ENCODE assay signal across 28 mouse cellular contexts in the genomic region with DNA sequence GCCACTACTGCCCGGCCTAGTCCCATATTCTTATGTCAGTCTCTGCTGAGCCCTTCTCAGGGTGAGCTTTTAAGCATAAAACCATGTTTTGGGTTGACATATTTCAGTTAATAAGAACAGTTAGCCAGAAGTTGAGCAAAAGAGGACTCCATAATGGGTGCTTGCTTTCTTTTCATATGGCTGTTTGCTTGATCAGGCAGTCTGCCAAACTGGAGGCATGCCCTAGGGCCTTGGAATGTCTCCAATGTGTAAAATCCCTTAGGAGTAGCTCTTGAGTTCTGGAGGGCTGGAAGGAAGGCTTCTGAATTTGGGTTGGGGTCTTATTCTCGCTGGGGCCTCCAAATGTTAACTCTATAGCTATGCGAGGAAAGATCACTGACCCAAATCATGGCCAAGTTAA. TPM values are rescaled to one million over a fixed set of nuclear protein-coding genes. Genes with fewer than 3 reads are reported as not detected.
A peak's percentile ranks its signal among the peaks of the same experiment; 100 is the strongest.
DNase-seq lines count a peak whose midpoint lies in the region; ATAC-seq and TF ChIP-seq lines count a peak whose summit lies in the region.
"Had no signal": no experiment of that assay in that cellular context is flagged by ENCODE, and none has a peak within 500 bp of the region (broad histone marks: within the 10 kb centered on the region; RNA-seq: fewer than 3 reads in every experiment).

No protein-coding gene starts in this region.

- no peak for TF ChIP-seq EP300 in lung, postnatal 0 days (IDR thresholded peaks at IDR 0.05)
- TF ChIP-seq EP300 in stomach, postnatal 0 days (optimal IDR thresholded peaks at IDR 0.05): no peak

- no peak overlapping the region for H3K27ac ChIP-seq in lung, postnatal 0 days (ENCODE audit: low read length)
- H3K27ac ChIP-seq in stomach, postnatal 0 days (replicated peaks): no peak overlapping the region
- H3K27ac ChIP-seq: embryonic facial prominence, embryonic 13.5 days; forebrain, embryonic 12.5 days; hindbrain, embryonic 12.5 days; left cerebral cortex, adult 2 months; neural tube, embryonic 13.5 days had no signal

- H3K9me3 ChIP-seq in lung, postnatal 0 days (ENCODE audit: low read length): no peaks in the 10 kb centered on the region
- no peaks in the 10 kb centered on the region for H3K9me3 ChIP-seq in stomach, postnatal 0 days (ENCODE audit: control insufficient read depth, low read length)
- H3K9me3 ChIP-seq: embryonic facial prominence, embryonic 13.5 days; forebrain, embryonic 12.5 days; hindbrain, embryonic 12.5 days; neural tube, embryonic 13.5 days had no signal

- H3K9ac ChIP-seq in lung, postnatal 0 days (replicated peaks; ENCODE audit: low read depth): no peak overlapping the region
- H3K9ac ChIP-seq in stomach, postnatal 0 days (ENCODE audit: low read length): no peak overlapping the region
- H3K9ac ChIP-seq: embryonic facial prominence, embryonic 13.5 days; forebrain, embryonic 12.5 days; heart, embryonic 12.5 days; hindbrain, embryonic 12.5 days; neural tube, embryonic 13.5 days had no signal

- no peak overlapping the region for H3K4me2 ChIP-seq in lung, postnatal 0 days (replicated peaks; ENCODE audit: low read depth, low read length)
- H3K4me2 ChIP-seq in stomach, postnatal 0 days (replicated peaks; ENCODE audit: low read depth): no peak overlapping the region
- H3K4me2 ChIP-seq: embryonic facial prominence, embryonic 13.5 days; forebrain, embryonic 12.5 days; heart, embryonic 12.5 days; hindbrain, embryonic 12.5 days; neural tube, embryonic 13.5 days had no signal

- peak; percentile 58; the same call in 1 of the 2 replicates for ATAC-seq in lung, postnatal 0 days
- no peak for ATAC-seq in stomach, postnatal 0 days (ENCODE audit: low FRiP score, low TSS enrichment)
- ATAC-seq: intestine, postnatal 0 days; midbrain, embryonic 16.5 days had no signal

- 50% methylated on average over 3 of the region's 3 CpGs for whole genome bisulfite sequencing in lung, postnatal 0 days
- 90% methylated on average over 3 of the region's 3 CpGs for WGBS in stomach, postnatal 0 days

- peak; percentile 21 for DNase-seq in left cerebral cortex, postnatal 4 days
- no peak for DNase-seq in left cerebral cortex, postnatal 36 days (ENCODE audit: low spot score in 2 of 2)
- peak; percentile 59 for DNase-seq in adipocyte (ENCODE audit: low spot score)
- DNase-seq in lung, postnatal 0 days (ENCODE audit: low spot score): peak; percentile 71
- peak; percentile 51 for DNase-seq in stomach, postnatal 0 days (ENCODE audit: low spot score)
- DNase-seq in cerebellum, postnatal 10 days: no peak
- DNase-seq in cerebellum, adult 18-20 months: no peak
- DNase-seq: adrenal gland, postnatal 36 days; cerebellum, adult 11 months; cerebellum, postnatal 25 days; embryo, embryonic 11 days; gastrocnemius, postnatal 10 days; heart, adult 11 months; kidney, postnatal 4 days; retina, postnatal 1 day; right cerebral cortex, postnatal 25 days; spleen, adult 18-20 months; thymus, postnatal 25 days had no signal

- TF ChIP-seq CTCF in lung, postnatal 0 days (IDR thresholded peaks at IDR 0.05): no peak
- no peak for TF ChIP-seq CTCF in stomach, postnatal 0 days (IDR thresholded peaks at IDR 0.05; ENCODE audit: low read depth)

- H3K4me3 ChIP-seq in lung, postnatal 0 days (ENCODE audit: low read depth, low read length): no peak overlapping the region
- H3K4me3 ChIP-seq in stomach, postnatal 0 days (ENCODE audit: low read depth, low read length): no peak overlapping the region
- H3K4me3 ChIP-seq: embryonic facial prominence, embryonic 13.5 days; erythroblast, embryonic 14.5 days; forebrain, embryonic 12.5 days; heart, embryonic 12.5 days; hindbrain, embryonic 12.5 days; left cerebral cortex, adult 2 months; myocyte; neural tube, embryonic 13.5 days had no signal

- H3K36me3 ChIP-seq in lung, postnatal 0 days (ENCODE audit: insufficient read depth, low read length): no peaks in the 10 kb centered on the region
- H3K36me3 ChIP-seq in stomach, postnatal 0 days (ENCODE audit: control insufficient read depth, insufficient read depth, low read length): no peaks in the 10 kb centered on the region
- H3K36me3 ChIP-seq: embryonic facial prominence, embryonic 13.5 days; forebrain, embryonic 12.5 days; heart, embryonic 12.5 days; hindbrain, embryonic 12.5 days; neural tube, embryonic 13.5 days had no signal

- intact Hi-C loops in left cerebral cortex, postnatal 4 days (cut with DNase I): loop anchor here (10.0 kb wide), 1 partner anchor 152 kb away; no protein-coding TSS in a partner anchor
- intact Hi-C loops in left cerebral cortex, postnatal 36 days (cut with DNase I): no loop called here

- H3K27me3 ChIP-seq in lung, postnatal 0 days (replicated peaks; ENCODE audit: insufficient read depth, low read length): no peaks in the 10 kb centered on the region
- no peaks in the 10 kb centered on the region for H3K27me3 ChIP-seq in stomach, postnatal 0 days (ENCODE audit: control insufficient read depth, insufficient read depth, low read length)
- H3K27me3 ChIP-seq: embryonic facial prominence, embryonic 13.5 days; forebrain, embryonic 12.5 days; heart, embryonic 12.5 days; neural tube, embryonic 13.5 days had no signal

- no peaks in the 10 kb centered on the region for H3K4me1 ChIP-seq in lung, postnatal 0 days (ENCODE audit: insufficient read depth, low read depth, low read length)
- no peaks in the 10 kb centered on the region for H3K4me1 ChIP-seq in stomach, postnatal 0 days (replicated peaks; ENCODE audit: control insufficient read depth, insufficient read depth)
- H3K4me1 ChIP-seq: embryonic facial prominence, embryonic 13.5 days; forebrain, embryonic 12.5 days; heart, embryonic 12.5 days; hindbrain, embryonic 12.5 days; neural tube, embryonic 13.5 days had no signal

RNA-seq across cellular contexts. Expression of a gene that starts 5.9 kb away (rescaled TPM):
- 10 to 100 TPM; 57.2 to 60.6 TPM for total RNA-seq in left cerebral cortex, postnatal 4 days (2021)
- 10 to 100 TPM; 64.8 to 68.3 TPM for total RNA-seq in left cerebral cortex, postnatal 36 days (2021)
- polyA plus RNA-seq in lung, postnatal 0 days (2015; fragmentation: Nextera tagmentation; extraction: Ambion mirVana): 6.6 and 9.0 TPM in 2 replicates
- polyA plus RNA-seq in stomach, postnatal 0 days (2015; fragmentation: Nextera tagmentation; extraction: Ambion mirVana): 5.2 TPM in 2 replicates

Comparison
In these comparisons a context has a peak if more than half of its experiments do, and no peak if none do; other contexts are left out.
1. DNase-seq: peak in left cerebral cortex, postnatal 4 days (single experiment), adipocyte (single experiment), lung, postnatal 0 days (single experiment) and stomach, postnatal 0 days (single experiment); none in left cerebral cortex, postnatal 36 days (0 of 2), cerebellum, postnatal 10 days (0 of 2) and cerebellum, adult 18-20 months (0 of 2).